Mouse (Mus musculus) heart, embryonic 14.5 days (tissue): ENCODE data around the gene Slc1a3. TPM values are rescaled to one million over a fixed set of nuclear protein-coding genes. Genes with fewer than 3 reads are reported as not detected.

Experiments used
- ATAC-seq: fragments of 200-750 bp; cut with Nextera tagmentation; 2 replicates; pipeline ENCODE4 v1.8.0; 2017; ENCODE audit warnings: low read depth, moderate TSS enrichment; ENCODE audit not compliant: insufficient number of reproducible peaks, insufficient read depth, low FRiP score
- H3K27ac ChIP-seq, 2 experiments: fragments of 200-500 bp in 1 of 2; fragments of 300-500 bp in 1 of 2; sonication (generic) in 1 of 2; replicated peaks in 1 of 2; 2 replicates each; pipeline ENCODE4 v1.5.1; 2012 to 2014; ENCODE audit warnings: low read depth in 2 of 2, low read length in 2 of 2, control low read depth in 1 of 2, mild to moderate bottlenecking in 1 of 2, mixed read lengths in 1 of 2; ENCODE audit not compliant: control insufficient read depth in 1 of 2, insufficient read depth in 1 of 2
- H3K27me3 ChIP-seq: fragments of 300-500 bp; sonication (generic); 2 replicates; pipeline ENCODE4 v1.6.1; 2014; ENCODE audit warnings: mild to moderate bottlenecking, low read length, control low read depth; ENCODE audit not compliant: control insufficient read depth, insufficient read depth
- H3K36me3 ChIP-seq: fragments of 300-500 bp; sonication (generic); 2 replicates; pipeline ENCODE4 v1.6.1; 2014; ENCODE audit warnings: mild to moderate bottlenecking, control low read depth, low read length, mixed read lengths; ENCODE audit not compliant: control insufficient read depth, insufficient read depth
- H3K4me1 ChIP-seq, 2 experiments: fragments of 200-500 bp in 1 of 2; fragments of 300-500 bp in 1 of 2; sonication (generic) in 1 of 2; 2 replicates each; pipeline ENCODE4 v1.6.1; 2012 to 2014; ENCODE audit warnings: low read length in 2 of 2, control low read depth in 1 of 2, mixed read lengths in 1 of 2; ENCODE audit not compliant: control insufficient read depth in 2 of 2, insufficient read depth in 2 of 2
- H3K4me2 ChIP-seq: fragments of 300-500 bp; sonication (generic); 2 replicates; pipeline ENCODE4 v1.6.1; 2014; ENCODE audit warnings: mild to moderate bottlenecking, low read length
- H3K4me3 ChIP-seq, 2 experiments: fragments of 200-500 bp in 1 of 2; fragments of 300-500 bp in 1 of 2; sonication (generic) in 1 of 2; 2 replicates each; pipeline ENCODE4 v1.5.1; 2012 to 2014; ENCODE audit warnings: low read length in 2 of 2, mild to moderate bottlenecking in 2 of 2, control low read depth in 1 of 2, low read depth in 1 of 2, moderate library complexity in 1 of 2; ENCODE audit not compliant: control insufficient read depth in 1 of 2, insufficient read depth in 1 of 2
- H3K9ac ChIP-seq: fragments of 300-500 bp; sonication (generic); 2 replicates; pipeline ENCODE4 v1.6.1; 2014; ENCODE audit warnings: mild to moderate bottlenecking, low read length
- H3K9me3 ChIP-seq: fragments of 300-500 bp; sonication (generic); 2 replicates; pipeline ENCODE4 v1.6.1; 2016; ENCODE audit warnings: low read length, control low read depth; ENCODE audit not compliant: control insufficient read depth
- WGBS: fragments of 180-500 bp; shearing (Covaris S2); extraction: QIAGEN DNeasy Blood & Tissue Kit; methylation state at CpG from one replicate; pipeline ENCODE4 v1.1.7; 2014; 5-methylcytosine and 5-hydroxymethylcytosine counted together
- polyA plus RNA-seq: library from polyadenylated mRNA; unstranded; fragments of >200 nt; fragmentation: Nextera tagmentation; extraction: Ambion mirVana; gene quantifications from 2 replicates; pipeline ENCODE4 v1.2.1, GENCODE M21; 2014

Slc1a3 gene
- polyA plus RNA-seq, 1 experiment from 2014 or later: 13.7 TPM

GRCm38 (mm10) chr15:8658086-8658980 lies 52.2 kb downstream of the Slc1a3 start:
- Histone ChIP-seq H3K9me3 (no peaks in the 10 kb centered on the region), H3K4me2 (no peak overlapping the region), H3K4me3 (no peak overlapping the region), H3K27ac (0 out of 4 replicates have a peak overlapping the region, but pooled peaks of 1 of the 2 experiments have one; percentile 17), H3K4me1 (peaks cover 18 to 28% of the 10 kb centered on the region in 2 experiments), H3K36me3 (no peaks in the 10 kb centered on the region), H3K27me3 (no peaks in the 10 kb centered on the region), H3K9ac (no peak overlapping the region)
- 59% methylated on average over 8 of the region's 8 CpGs for WGBS
- ATAC-seq: no peak

- H3K4me1 ChIP-seq: peaks cover 10 to 13% of the 10 kb centered on the region in 2 experiments
- 0 out of 2 replicates have a peak, but pooled peaks cover 4% of the 10 kb centered on the region for H3K36me3 ChIP-seq
- H3K9ac ChIP-seq: no peak overlapping the region
- H3K27ac ChIP-seq: peak overlapping the region; percentile 20 to 25; a peak in 1 of 4 replicates
- 76% methylated on average over 9 of the region's 9 CpGs for WGBS
- H3K9me3 ChIP-seq: no peaks in the 10 kb centered on the region
- H3K4me2 ChIP-seq: no peak overlapping the region
- H3K4me3 ChIP-seq: no peak overlapping the region
- ATAC-seq: no peak
- H3K27me3 ChIP-seq: no peaks in the 10 kb centered on the region
Observed at GRCm38 (mm10) chr15:8655251-8655650, 55.3 kb downstream of the Slc1a3 start.

- 0 out of 2 replicates have a peak, but pooled peaks cover 5% of the 10 kb centered on the region for H3K36me3 ChIP-seq
- no peak overlapping the region for H3K27ac ChIP-seq
- no peak overlapping the region for H3K4me2 ChIP-seq
- H3K9me3 ChIP-seq: no peaks in the 10 kb centered on the region
- H3K4me1 ChIP-seq: no peaks in the 10 kb centered on the region
- no peak overlapping the region for H3K4me3 ChIP-seq
- H3K27me3 ChIP-seq: no peaks in the 10 kb centered on the region
- no peak overlapping the region for H3K9ac ChIP-seq
- ATAC-seq: no peak
- WGBS: 86% methylated on average over 8 of the region's 8 CpGs
Observed at GRCm38 (mm10) chr15:8652637-8653036, 57.9 kb downstream of the Slc1a3 start.

GRCm38 (mm10) chr15:8643997-8644692 lies 66.4 kb downstream of the Slc1a3 start:
- Histone ChIP-seq H3K4me1 (no peaks in the 10 kb centered on the region), H3K4me2 (no peak overlapping the region), H3K36me3 (peaks cover 17% of the 10 kb centered on the region), H3K27ac (no peak overlapping the region), H3K27me3 (no peaks in the 10 kb centered on the region), H3K9me3 (no peaks in the 10 kb centered on the region), H3K4me3 (no peak overlapping the region), H3K9ac (no peak overlapping the region)
- ATAC-seq: no peak
- WGBS: 83% methylated on average over 8 of the region's 8 CpGs

- Histone ChIP-seq H3K4me1 (no peaks in the 10 kb centered on the region), H3K9me3 (no peaks in the 10 kb centered on the region), H3K4me3 (no peak overlapping the region), H3K9ac (no peak overlapping the region), H3K27me3 (no peaks in the 10 kb centered on the region), H3K4me2 (no peak overlapping the region), H3K36me3 (peaks cover 21% of the 10 kb centered on the region), H3K27ac (no peak overlapping the region)
- ATAC-seq: no peak
- WGBS: 51% methylated on average over 2 of the region's 2 CpGs
Observed at GRCm38 (mm10) chr15:8639856-8640255, 70.7 kb downstream of the Slc1a3 start.

GRCm38 (mm10) chr15:8638568-8639325 lies 71.8 kb downstream of the Slc1a3 start:
- H3K27ac ChIP-seq: no peak overlapping the region
- no peak for ATAC-seq
- H3K9ac ChIP-seq: no peak overlapping the region
- H3K9me3 ChIP-seq: no peaks in the 10 kb centered on the region
- H3K4me3 ChIP-seq: no peak overlapping the region
- H3K4me1 ChIP-seq: no peaks in the 10 kb centered on the region; a peak in 1 of 4 replicates
- peaks cover 21% of the 10 kb centered on the region for H3K36me3 ChIP-seq
- H3K27me3 ChIP-seq: no peaks in the 10 kb centered on the region
- 81% methylated on average over 15 of the region's 15 CpGs for WGBS
- H3K4me2 ChIP-seq: no peak overlapping the region

GRCm38 (mm10) chr15:8637283-8637682 lies 73.3 kb downstream of the Slc1a3 start:
- 79% methylated on average over 2 of the region's 2 CpGs for WGBS
- Histone ChIP-seq H3K27ac (no peak overlapping the region), H3K36me3 (peaks cover 16% of the 10 kb centered on the region), H3K4me3 (no peak overlapping the region), H3K9ac (no peak overlapping the region), H3K27me3 (no peaks in the 10 kb centered on the region), H3K9me3 (no peaks in the 10 kb centered on the region), H3K4me2 (no peak overlapping the region), H3K4me1 (peaks cover 0 to 3% of the 10 kb centered on the region in 2 experiments; a peak in 2 of 4 replicates)
- ATAC-seq: no peak
